Mouse (Mus musculus) intestine, embryonic 15.5 days (tissue): ENCODE measurements around the gene Ppp3ca. TPM values are rescaled to one million over a fixed set of nuclear protein-coding genes. Genes with fewer than 3 reads are reported as not detected.

Experiments
- ATAC-seq: fragments of 200-750 bp; cut with Nextera tagmentation; 2 replicates; pipeline ENCODE4 v1.8.0; 2017; ENCODE audit warnings: moderate TSS enrichment, moderate library complexity
- H3K27ac ChIP-seq: fragments of 300-500 bp; sonication (generic); 2 replicates; pipeline ENCODE4 v1.5.1; 2015; ENCODE audit warnings: mild to moderate bottlenecking, inconsistent platforms
- H3K27me3 ChIP-seq: fragments of 300-500 bp; sonication (generic); replicated peaks from 2 replicates; pipeline ENCODE4 v1.6.1; 2015; ENCODE audit warnings: inconsistent platforms
- H3K36me3 ChIP-seq: fragments of 300-500 bp; sonication (generic); 2 replicates; pipeline ENCODE4 v1.6.1; 2015; ENCODE audit warnings: inconsistent platforms
- H3K4me1 ChIP-seq: fragments of 300-500 bp; sonication (generic); replicated peaks from 2 replicates; pipeline ENCODE4 v1.6.1; 2015; ENCODE audit warnings: inconsistent platforms
- H3K4me2 ChIP-seq: fragments of 300-500 bp; sonication (generic); replicated peaks from 2 replicates; pipeline ENCODE4 v1.6.1; 2015; ENCODE audit warnings: mild to moderate bottlenecking, inconsistent platforms
- H3K4me3 ChIP-seq: fragments of 300-500 bp; sonication (generic); replicated peaks from 2 replicates; pipeline ENCODE4 v1.5.1; 2015; ENCODE audit warnings: inconsistent platforms
- H3K9ac ChIP-seq: fragments of 300-500 bp; sonication (generic); 2 replicates; pipeline ENCODE4 v1.6.1; 2015; ENCODE audit warnings: inconsistent platforms
- H3K9me3 ChIP-seq: fragments of 300-500 bp; sonication (generic); 2 replicates; pipeline ENCODE4 v1.6.1; 2016; ENCODE audit warnings: inconsistent platforms
- WGBS: fragments of 180-500 bp; shearing (Covaris S2); methylation state at CpG from one replicate; pipeline ENCODE4 v1.1.7; 2015; 5-methylcytosine and 5-hydroxymethylcytosine counted together
- polyA plus RNA-seq: library from polyadenylated mRNA; unstranded; fragments of >200 nt; fragmentation: Nextera tagmentation; extraction: Ambion mirVana; gene quantifications from 2 replicates; pipeline ENCODE4 v1.2.1, GENCODE M21; 2015

Gene Ppp3ca
- polyA plus RNA-seq, 1 experiment from 2014 or later = 47.5 TPM

- ATAC-seq = peak; percentile 68
- Histone ChIP-seq H3K4me1 (no peaks in the 10 kb centered on the region), H3K27ac (no peak overlapping the region), H3K36me3 (no peaks in the 10 kb centered on the region), H3K9me3 (no peaks in the 10 kb centered on the region), H3K4me3 (no peak overlapping the region), H3K4me2 (no peak overlapping the region), H3K27me3 (no peaks in the 10 kb centered on the region), H3K9ac (no peak overlapping the region)
- WGBS = 47% methylated on average over 3 of the region's 3 CpGs
Measured at GRCm38 (mm10) chr3:136986096-136986881, 316.4 kb downstream of the Ppp3ca start.
